Mouse (Mus musculus): ENCODE measurements around the gene Lrrk1. TPM values are rescaled to one million over a fixed set of nuclear protein-coding genes. Genes with fewer than 3 reads are reported as not detected.

Lrrk1 gene
- polyA plus RNA-seq, 1 experiment from 2014 or later, result 15.4 TPM

GRCm38 (mm10) chr7:66333906-66334500 lies 54.1 kb downstream of the Lrrk1 start:
- Histone ChIP-seq H3K9ac (ENCODE audit: low read depth, low read length) (no peak overlapping the region), H3K27ac (ENCODE audit: low read length) (no peak overlapping the region), H3K9me3 (ENCODE audit: control insufficient read depth, low read length) (no peaks in the 10 kb centered on the region), H3K4me2 (ENCODE audit: low read depth, low read length) (no peak overlapping the region), H3K4me1 (ENCODE audit: control insufficient read depth, insufficient read depth, low read length) (no peaks in the 10 kb centered on the region), H3K36me3 (ENCODE audit: control insufficient read depth, insufficient read depth, low read length) (peaks cover 7% of the 10 kb centered on the region), H3K4me3 (ENCODE audit: low read length) (no peak overlapping the region), H3K27me3 (replicated peaks; ENCODE audit: control insufficient read depth, insufficient read depth, low read length) (no peaks in the 10 kb centered on the region)
- 85% methylated on average over 4 of the region's 4 CpGs for WGBS
- no peak for ATAC-seq

DNA sequence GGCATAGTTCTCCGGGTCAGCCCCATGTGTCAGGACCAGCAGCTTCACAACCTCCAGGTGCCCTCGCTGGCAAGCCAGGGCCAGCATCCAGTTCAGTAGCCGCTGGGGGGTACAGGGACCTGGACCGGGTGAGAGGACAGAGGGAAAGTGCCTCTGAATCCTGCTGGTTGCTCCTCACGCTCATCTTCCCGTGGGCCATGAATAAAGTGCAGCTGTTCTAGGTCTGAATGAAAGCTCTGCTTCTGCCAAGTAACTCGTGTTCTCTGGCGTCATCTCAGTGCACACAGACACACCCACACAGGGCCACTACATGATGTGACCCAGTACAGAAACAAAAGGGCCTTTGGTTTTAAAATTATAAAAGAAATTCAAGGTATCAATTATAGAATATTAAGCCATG lies 55.8 kb downstream of the Lrrk1 start:
- H3K27ac ChIP-seq (ENCODE audit: low read length), result no peak overlapping the region
- H3K4me1 ChIP-seq (ENCODE audit: control insufficient read depth, insufficient read depth, low read length), result no peaks in the 10 kb centered on the region
- no peaks in the 10 kb centered on the region for H3K27me3 ChIP-seq (replicated peaks; ENCODE audit: control insufficient read depth, insufficient read depth, low read length)
- WGBS, result 86% methylated on average over 8 of the region's 8 CpGs
- no peak overlapping the region for H3K4me2 ChIP-seq (ENCODE audit: low read depth, low read length)
- no peaks in the 10 kb centered on the region for H3K9me3 ChIP-seq (ENCODE audit: control insufficient read depth, low read length)
- H3K9ac ChIP-seq (ENCODE audit: low read depth, low read length), result no peak overlapping the region
- H3K36me3 ChIP-seq (ENCODE audit: control insufficient read depth, insufficient read depth, low read length), result peaks cover 7% of the 10 kb centered on the region
- no peak for ATAC-seq
- H3K4me3 ChIP-seq (ENCODE audit: low read length), result no peak overlapping the region

DNA sequence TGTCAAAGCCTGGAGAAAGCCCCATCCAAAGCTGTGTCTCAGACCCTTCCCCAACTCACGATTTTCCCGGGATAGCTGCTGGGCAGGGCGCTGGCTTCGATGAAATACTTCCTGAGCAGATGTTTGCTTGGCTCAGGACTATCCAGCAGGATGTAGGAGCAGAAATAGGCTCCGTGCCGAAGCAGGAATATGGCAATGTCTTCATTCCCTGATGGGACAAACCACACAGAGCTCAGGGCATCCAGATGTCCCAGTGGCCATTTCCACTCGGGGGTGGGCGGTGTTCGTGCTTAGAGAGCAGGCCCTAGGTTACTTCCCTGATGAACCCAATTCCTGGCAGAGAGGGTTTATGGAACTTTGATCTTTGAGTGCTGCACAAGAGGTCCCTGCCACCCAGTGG lies 57.5 kb downstream of the Lrrk1 start:
- H3K9me3 ChIP-seq (ENCODE audit: control insufficient read depth, low read length), result no peaks in the 10 kb centered on the region
- H3K4me3 ChIP-seq (ENCODE audit: low read length), result no peak overlapping the region
- H3K4me2 ChIP-seq (ENCODE audit: low read depth, low read length), result no peak overlapping the region
- no peak for ATAC-seq
- WGBS, result 80% methylated on average over 9 of the region's 9 CpGs
- no peak overlapping the region for H3K27ac ChIP-seq (ENCODE audit: low read length)
- peaks cover 7% of the 10 kb centered on the region for H3K36me3 ChIP-seq (ENCODE audit: control insufficient read depth, insufficient read depth, low read length)
- no peaks in the 10 kb centered on the region for H3K4me1 ChIP-seq (ENCODE audit: control insufficient read depth, insufficient read depth, low read length)
- no peaks in the 10 kb centered on the region for H3K27me3 ChIP-seq (replicated peaks; ENCODE audit: control insufficient read depth, insufficient read depth, low read length)
- H3K9ac ChIP-seq (ENCODE audit: low read depth, low read length), result no peak overlapping the region

DNA sequence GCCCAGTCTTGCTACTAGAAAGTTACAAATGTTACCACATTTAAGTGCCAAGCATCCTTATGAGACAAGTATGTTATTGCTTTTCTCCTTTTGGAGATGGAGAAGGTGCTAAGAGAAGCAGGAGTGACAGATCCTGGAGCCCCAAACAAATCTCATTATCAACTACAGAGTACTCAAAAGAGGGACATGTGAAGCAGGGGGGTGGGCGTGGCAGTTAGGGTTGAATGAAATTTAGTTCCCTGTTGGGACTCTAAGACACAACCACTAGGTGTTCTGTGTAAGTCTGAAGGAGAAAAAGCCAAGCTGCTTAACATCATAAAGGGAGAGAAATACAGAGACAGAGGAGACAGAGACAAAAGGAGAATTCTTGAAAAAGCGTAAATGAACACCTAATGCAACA lies 60.6 kb downstream of the Lrrk1 start:
- 98% methylated on average over 2 of the region's 2 CpGs for WGBS
- H3K4me2 ChIP-seq (ENCODE audit: low read depth, low read length), result no peak overlapping the region
- no peak overlapping the region for H3K4me3 ChIP-seq (ENCODE audit: low read length)
- no peaks in the 10 kb centered on the region for H3K36me3 ChIP-seq (ENCODE audit: control insufficient read depth, insufficient read depth, low read length)
- no peak overlapping the region for H3K27ac ChIP-seq (ENCODE audit: low read length)
- H3K4me1 ChIP-seq (ENCODE audit: control insufficient read depth, insufficient read depth, low read length), result no peaks in the 10 kb centered on the region
- no peaks in the 10 kb centered on the region for H3K9me3 ChIP-seq (ENCODE audit: control insufficient read depth, low read length)
- no peak for ATAC-seq
- no peak overlapping the region for H3K9ac ChIP-seq (ENCODE audit: low read depth, low read length)
- H3K27me3 ChIP-seq (replicated peaks; ENCODE audit: control insufficient read depth, insufficient read depth, low read length), result no peaks in the 10 kb centered on the region

- H3K9ac ChIP-seq (ENCODE audit: low read depth, low read length), result no peak overlapping the region
Measured at GRCm38 (mm10) chr7:66325419-66326053, 62.6 kb downstream of the Lrrk1 start.

DNA sequence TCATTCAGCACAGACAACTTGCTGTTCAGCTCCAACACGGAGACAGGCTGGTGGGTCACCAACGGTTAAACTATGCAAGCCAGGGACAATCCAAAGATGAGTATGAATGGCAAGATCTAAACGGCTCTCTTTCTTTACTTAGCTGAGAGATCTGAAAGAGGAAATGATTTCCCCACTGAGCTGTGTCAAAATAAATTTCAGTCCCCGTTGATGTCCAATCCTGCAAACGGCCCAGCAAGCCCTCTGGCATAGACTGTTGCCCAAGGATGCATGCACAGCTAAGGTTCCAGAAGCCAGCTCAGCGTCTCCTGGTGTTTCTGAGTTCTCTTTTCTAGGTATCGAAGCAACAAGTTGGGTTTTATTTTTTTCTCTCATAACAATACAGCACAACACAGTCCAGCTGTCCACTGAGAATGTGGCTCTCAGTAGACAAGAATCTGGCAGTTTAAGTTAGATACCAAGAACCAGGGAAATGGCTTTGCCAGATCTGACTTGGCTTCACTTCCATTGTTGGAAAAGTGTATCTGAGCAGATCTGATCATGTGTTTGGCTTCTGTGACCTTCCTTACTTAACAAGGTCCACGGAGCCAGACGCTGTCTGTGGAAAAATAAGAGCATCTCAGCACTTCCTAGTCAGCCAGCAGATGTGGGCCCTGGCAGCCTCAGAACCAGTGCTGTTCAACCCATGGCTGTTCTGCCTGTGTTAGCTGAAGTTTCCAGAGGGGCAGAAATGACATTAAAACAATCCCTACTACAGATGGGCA lies 64.7 kb downstream of the Lrrk1 start:
- no peaks in the 10 kb centered on the region for H3K4me1 ChIP-seq (ENCODE audit: control insufficient read depth, insufficient read depth, low read length)
- H3K4me2 ChIP-seq (ENCODE audit: low read depth, low read length), result no peak overlapping the region
- no peaks in the 10 kb centered on the region for H3K27me3 ChIP-seq (replicated peaks; ENCODE audit: control insufficient read depth, insufficient read depth, low read length)
- no peak overlapping the region for H3K4me3 ChIP-seq (ENCODE audit: low read length)
- no peak for ATAC-seq
- no peak overlapping the region for H3K9ac ChIP-seq (ENCODE audit: low read depth, low read length)
- H3K36me3 ChIP-seq (ENCODE audit: control insufficient read depth, insufficient read depth, low read length), result no peaks in the 10 kb centered on the region
- WGBS, result 73% methylated on average over 9 of the region's 9 CpGs
- no peaks in the 10 kb centered on the region for H3K9me3 ChIP-seq (ENCODE audit: control insufficient read depth, low read length)
- no peak overlapping the region for H3K27ac ChIP-seq (ENCODE audit: low read length)

More at GRCm38 (mm10) chr7:66325419-66326053, 62.6 kb downstream of the Lrrk1 start:
- ATAC-seq, result no peak
- Histone ChIP-seq H3K36me3 (ENCODE audit: control insufficient read depth, insufficient read depth, low read length) (no peaks in the 10 kb centered on the region), H3K27me3 (replicated peaks; ENCODE audit: control insufficient read depth, insufficient read depth, low read length) (no peaks in the 10 kb centered on the region), H3K9me3 (ENCODE audit: control insufficient read depth, low read length) (no peaks in the 10 kb centered on the region), H3K4me1 (ENCODE audit: control insufficient read depth, insufficient read depth, low read length) (no peaks in the 10 kb centered on the region), H3K4me3 (ENCODE audit: low read length) (no peak overlapping the region), H3K27ac (ENCODE audit: low read length) (no peak overlapping the region), H3K4me2 (ENCODE audit: low read depth, low read length) (no peak overlapping the region)
- WGBS, result 64% methylated on average over 3 of the region's 3 CpGs

GRCm38 (mm10) chr7:66320996-66321395 lies 67.2 kb downstream of the Lrrk1 start:
- WGBS, result 52% methylated on average over 5 of the region's 5 CpGs
- H3K4me1 ChIP-seq (ENCODE audit: control insufficient read depth, insufficient read depth, low read length), result no peaks in the 10 kb centered on the region
- ATAC-seq, result no peak
- no peak overlapping the region for H3K4me3 ChIP-seq (ENCODE audit: low read length)
- H3K36me3 ChIP-seq (ENCODE audit: control insufficient read depth, insufficient read depth, low read length), result peaks cover 6% of the 10 kb centered on the region
- no peaks in the 10 kb centered on the region; the same call in 1 of the 2 replicates for H3K9me3 ChIP-seq (ENCODE audit: control insufficient read depth, low read length)
- no peaks in the 10 kb centered on the region for H3K27me3 ChIP-seq (replicated peaks; ENCODE audit: control insufficient read depth, insufficient read depth, low read length)
- H3K4me2 ChIP-seq (ENCODE audit: low read depth, low read length), result no peak overlapping the region
- H3K9ac ChIP-seq (ENCODE audit: low read depth, low read length), result no peak overlapping the region
- no peak overlapping the region for H3K27ac ChIP-seq (ENCODE audit: low read length)

- Histone ChIP-seq H3K4me2 (ENCODE audit: low read depth, low read length) (no peak overlapping the region), H3K9me3 (ENCODE audit: control insufficient read depth, low read length) (no peaks in the 10 kb centered on the region; the same call in 1 of the 2 replicates), H3K4me3 (ENCODE audit: low read length) (no peak overlapping the region), H3K4me1 (ENCODE audit: control insufficient read depth, insufficient read depth, low read length) (no peaks in the 10 kb centered on the region), H3K27ac (ENCODE audit: low read length) (no peak overlapping the region), H3K36me3 (ENCODE audit: control insufficient read depth, insufficient read depth, low read length) (peaks cover 6% of the 10 kb centered on the region), H3K9ac (ENCODE audit: low read depth, low read length) (no peak overlapping the region), H3K27me3 (replicated peaks; ENCODE audit: control insufficient read depth, insufficient read depth, low read length) (no peaks in the 10 kb centered on the region)
- no peak for ATAC-seq
- 80% methylated on average over 6 of the region's 6 CpGs for WGBS
Measured at GRCm38 (mm10) chr7:66318147-66318546, 70.0 kb downstream of the Lrrk1 start.
